Mouse (Mus musculus): ENCODE data around the gene Smn1. TPM values are rescaled to one million over a fixed set of nuclear protein-coding genes. Genes with fewer than 3 reads are reported as not detected.
"Not testable (repeated sequence)": the region's sequence is repeated elsewhere in the genome, so short reads cannot be mapped to it uniquely, and the experiment has no call there.

Smn1 gene
- polyA plus RNA-seq, 1 experiment from 2014 or later = 39.3 TPM

DNA sequence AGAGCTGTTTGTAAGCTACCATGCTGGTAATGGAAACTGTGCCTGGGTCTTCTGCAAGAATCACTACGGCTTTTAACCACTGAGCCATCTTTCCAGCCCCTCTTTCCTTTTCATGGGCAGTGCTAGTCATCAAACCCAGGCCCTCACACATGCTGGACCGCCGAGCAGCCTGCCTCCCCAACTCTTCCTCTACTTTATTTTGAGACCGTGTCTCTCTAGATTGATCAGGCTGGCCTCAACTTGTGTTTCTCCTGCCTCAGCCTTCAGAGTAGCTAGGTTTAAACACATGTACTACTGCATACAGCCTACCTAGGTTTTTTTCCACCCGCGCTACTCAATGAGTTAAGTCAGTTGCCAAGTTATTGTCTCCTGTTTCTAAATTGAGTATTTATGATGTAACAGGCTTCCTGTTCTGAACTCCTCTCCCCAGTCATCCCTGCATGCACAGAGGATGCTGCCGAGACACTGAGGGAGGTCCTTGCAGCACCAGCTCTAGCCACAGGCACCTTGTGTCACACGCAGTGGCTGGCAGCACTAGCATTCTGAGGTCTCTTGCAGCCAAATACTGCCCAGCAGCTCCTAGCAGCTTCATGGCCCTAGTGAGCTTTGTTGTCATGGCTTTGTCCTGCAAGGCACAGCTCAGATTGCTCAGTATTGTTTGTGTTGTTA is 17.1 kb downstream of the Smn1 start:
- Histone ChIP-seq H3K4me1 (ENCODE audit: control insufficient read depth, insufficient read depth, low read length) (no peaks in the 10 kb centered on the region), H3K9ac (ENCODE audit: low read length) (no peak overlapping the region), H3K27ac (ENCODE audit: low read length) (no peak overlapping the region), H3K4me2 (ENCODE audit: low read depth, low read length) (no peak overlapping the region), H3K4me3 (replicated peaks; ENCODE audit: low read length) (no peak overlapping the region), H3K27me3 (ENCODE audit: control insufficient read depth, insufficient read depth, low read length) (no peaks in the 10 kb centered on the region), H3K36me3 (ENCODE audit: control insufficient read depth, insufficient read depth, low read length) (no peaks in the 10 kb centered on the region), H3K9me3 (replicated peaks; ENCODE audit: control insufficient read depth, low read length) (no peaks in the 10 kb centered on the region)
- no peak for ATAC-seq (ENCODE audit: insufficient read depth, low FRiP score)
- WGBS = 77% methylated on average over 8 of the region's 8 CpGs

DNA sequence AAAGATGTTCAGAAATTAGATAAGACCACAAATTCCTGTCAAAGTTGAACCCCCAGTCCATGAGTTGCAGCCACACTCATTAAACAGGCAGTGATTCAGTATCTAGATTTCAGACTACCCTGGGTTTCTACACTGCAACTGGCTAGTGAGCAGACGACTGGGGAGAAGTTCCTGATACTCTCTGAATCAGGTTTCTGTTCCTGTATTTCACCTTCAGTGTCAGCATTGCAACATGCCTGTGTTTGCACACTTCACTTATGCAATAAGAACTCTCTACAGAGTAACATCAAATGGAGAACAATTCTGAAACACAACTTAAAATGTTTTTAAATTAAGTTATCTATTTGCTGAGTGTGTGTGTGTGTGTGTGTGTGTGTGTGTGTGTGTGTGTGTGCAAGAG is 28.0 kb downstream of the Smn1 start:
- Histone ChIP-seq H3K36me3 (ENCODE audit: control insufficient read depth, insufficient read depth, low read length) (no peaks in the 10 kb centered on the region), H3K9me3 (replicated peaks; ENCODE audit: control insufficient read depth, low read length) (no peaks in the 10 kb centered on the region), H3K27me3 (ENCODE audit: control insufficient read depth, insufficient read depth, low read length) (no peaks in the 10 kb centered on the region), H3K4me2 (ENCODE audit: low read depth, low read length) (no peak overlapping the region), H3K4me1 (ENCODE audit: control insufficient read depth, insufficient read depth, low read length) (no peaks in the 10 kb centered on the region), H3K4me3 (replicated peaks; ENCODE audit: low read length) (no peak overlapping the region), H3K27ac (ENCODE audit: low read length) (no peak overlapping the region), H3K9ac (ENCODE audit: low read length) (no peak overlapping the region)
- WGBS = 58% methylated on average over 1 of the region's 1 CpGs
- ATAC-seq (ENCODE audit: insufficient read depth, low FRiP score) = no peak

DNA sequence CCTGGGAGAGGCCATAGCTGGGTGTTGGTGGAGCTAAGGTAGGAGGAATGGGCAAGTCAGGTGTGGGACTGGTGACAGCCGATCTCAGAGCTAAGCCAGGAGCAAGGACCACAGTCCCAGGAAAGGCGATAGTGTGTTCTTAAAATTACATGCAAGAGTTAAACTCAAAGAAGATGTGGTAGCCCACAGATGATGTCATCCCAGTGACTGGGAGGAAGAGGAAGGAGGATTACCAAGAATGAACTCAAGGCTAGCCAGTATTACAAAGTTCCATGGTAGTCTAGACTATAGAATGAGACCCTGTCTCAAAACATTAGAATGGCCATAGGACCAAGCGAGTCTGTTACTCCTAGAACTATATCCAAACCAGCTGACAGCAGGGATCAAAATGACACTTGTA is 32.0 kb downstream of the Smn1 start:
- Histone ChIP-seq H3K4me2 (ENCODE audit: low read depth, low read length) (no peak overlapping the region), H3K36me3 (ENCODE audit: control insufficient read depth, insufficient read depth, low read length) (no peaks in the 10 kb centered on the region), H3K9ac (ENCODE audit: low read length) (no peak overlapping the region), H3K27me3 (ENCODE audit: control insufficient read depth, insufficient read depth, low read length) (no peaks in the 10 kb centered on the region), H3K27ac (ENCODE audit: low read length) (no peak overlapping the region), H3K4me1 (ENCODE audit: control insufficient read depth, insufficient read depth, low read length) (no peaks in the 10 kb centered on the region), H3K9me3 (replicated peaks; ENCODE audit: control insufficient read depth, low read length) (no peaks in the 10 kb centered on the region), H3K4me3 (replicated peaks; ENCODE audit: low read length) (no peak overlapping the region)
- ATAC-seq (ENCODE audit: insufficient read depth, low FRiP score) = no peak
- WGBS = 88% methylated on average over 3 of the region's 3 CpGs

DNA sequence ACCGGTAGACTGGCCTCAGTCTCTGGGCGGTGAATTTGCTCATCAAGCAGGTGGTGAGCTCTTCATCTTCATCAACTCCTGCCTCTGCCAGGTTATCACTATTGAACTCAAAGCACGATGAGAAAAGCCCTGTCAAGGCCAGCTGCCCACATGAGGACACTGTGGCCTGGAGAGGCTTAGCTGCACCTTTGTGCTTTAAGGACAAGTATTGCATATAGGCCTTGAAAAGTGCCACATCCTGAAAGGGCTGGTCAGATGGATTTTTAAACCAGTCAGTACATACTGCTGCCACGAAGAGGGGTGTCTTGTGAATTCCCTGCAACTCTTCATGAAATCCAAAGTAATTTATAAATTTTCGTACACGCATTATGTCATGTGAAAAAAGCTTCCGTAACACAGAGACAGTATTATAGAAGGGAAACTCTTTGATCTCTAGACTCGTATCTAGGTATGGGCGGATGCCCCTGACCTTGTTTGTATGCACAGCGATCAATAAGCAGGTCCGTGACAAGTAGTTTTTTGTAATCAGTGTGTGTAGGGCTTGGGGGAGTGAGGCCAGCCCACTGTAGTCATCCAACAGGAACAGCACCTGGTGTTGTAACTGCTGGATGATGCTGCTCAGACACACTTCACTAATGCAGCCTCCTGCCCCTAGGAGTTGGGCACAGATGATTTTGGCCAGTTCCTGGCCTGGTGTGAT is 36.7 kb downstream of the Smn1 start:
- not testable (repeated sequence) for H3K9me3 ChIP-seq (replicated peaks; ENCODE audit: control insufficient read depth, low read length); H3K27me3 ChIP-seq (ENCODE audit: control insufficient read depth, insufficient read depth, low read length); H3K4me3 ChIP-seq (replicated peaks; ENCODE audit: low read length); ATAC-seq (ENCODE audit: insufficient read depth, low FRiP score); H3K27ac ChIP-seq (ENCODE audit: low read length); H3K4me2 ChIP-seq (ENCODE audit: low read depth, low read length); H3K9ac ChIP-seq (ENCODE audit: low read length); H3K36me3 ChIP-seq (ENCODE audit: control insufficient read depth, insufficient read depth, low read length); H3K4me1 ChIP-seq (ENCODE audit: control insufficient read depth, insufficient read depth, low read length)
- WGBS = 75% methylated on average over 11 of the region's 11 CpGs

DNA sequence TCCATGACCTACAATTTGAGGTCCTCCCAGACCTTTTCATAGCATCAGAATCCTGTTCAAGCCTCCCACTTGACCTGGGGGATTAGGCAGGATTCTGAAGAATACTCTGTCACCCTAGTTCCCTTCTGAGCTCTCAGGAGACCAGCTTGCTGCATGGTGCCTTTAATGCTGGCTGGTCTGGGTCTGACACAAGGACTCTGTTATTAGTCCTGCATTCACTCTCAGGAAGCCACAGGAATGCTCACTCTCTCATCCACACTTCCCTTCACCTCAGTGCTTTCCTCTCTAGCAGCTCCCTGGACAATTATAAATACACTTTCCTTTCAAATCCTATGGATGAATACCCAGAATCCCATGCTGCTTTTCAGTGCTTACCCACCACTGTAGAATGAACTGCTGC is 37.8 kb downstream of the Smn1 start:
- not testable (repeated sequence) for H3K4me1 ChIP-seq (ENCODE audit: control insufficient read depth, insufficient read depth, low read length); H3K27me3 ChIP-seq (ENCODE audit: control insufficient read depth, insufficient read depth, low read length); H3K27ac ChIP-seq (ENCODE audit: low read length); H3K9me3 ChIP-seq (replicated peaks; ENCODE audit: control insufficient read depth, low read length); H3K36me3 ChIP-seq (ENCODE audit: control insufficient read depth, insufficient read depth, low read length); H3K9ac ChIP-seq (ENCODE audit: low read length); H3K4me2 ChIP-seq (ENCODE audit: low read depth, low read length); ATAC-seq (ENCODE audit: insufficient read depth, low FRiP score); H3K4me3 ChIP-seq (replicated peaks; ENCODE audit: low read length)

DNA sequence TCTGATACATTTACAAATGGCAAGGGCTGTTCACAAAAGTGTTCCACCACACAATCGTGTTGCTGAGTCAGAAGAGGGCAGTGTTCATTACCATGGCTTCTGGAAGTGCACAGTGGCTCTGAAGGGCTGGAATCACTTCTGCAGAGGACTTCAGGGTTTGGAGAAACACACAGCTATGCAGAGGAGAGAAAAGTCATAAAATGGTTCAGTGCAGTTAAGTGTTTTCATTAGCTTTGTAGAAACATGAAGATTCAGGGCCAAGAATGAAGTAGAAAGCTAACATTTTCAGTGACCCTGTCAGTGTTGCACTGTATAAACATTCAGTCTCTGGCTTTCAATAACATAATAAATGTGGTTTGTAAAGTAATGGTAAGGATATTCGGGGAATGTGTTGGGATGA is 41.7 kb downstream of the Smn1 start:
- not testable (repeated sequence) for H3K27me3 ChIP-seq (ENCODE audit: control insufficient read depth, insufficient read depth, low read length); H3K9me3 ChIP-seq (replicated peaks; ENCODE audit: control insufficient read depth, low read length); H3K9ac ChIP-seq (ENCODE audit: low read length); H3K4me1 ChIP-seq (ENCODE audit: control insufficient read depth, insufficient read depth, low read length); ATAC-seq (ENCODE audit: insufficient read depth, low FRiP score); H3K4me3 ChIP-seq (replicated peaks; ENCODE audit: low read length); H3K36me3 ChIP-seq (ENCODE audit: control insufficient read depth, insufficient read depth, low read length); H3K4me2 ChIP-seq (ENCODE audit: low read depth, low read length); H3K27ac ChIP-seq (ENCODE audit: low read length)
- WGBS = 62% methylated on average over 2 of the region's 2 CpGs

DNA sequence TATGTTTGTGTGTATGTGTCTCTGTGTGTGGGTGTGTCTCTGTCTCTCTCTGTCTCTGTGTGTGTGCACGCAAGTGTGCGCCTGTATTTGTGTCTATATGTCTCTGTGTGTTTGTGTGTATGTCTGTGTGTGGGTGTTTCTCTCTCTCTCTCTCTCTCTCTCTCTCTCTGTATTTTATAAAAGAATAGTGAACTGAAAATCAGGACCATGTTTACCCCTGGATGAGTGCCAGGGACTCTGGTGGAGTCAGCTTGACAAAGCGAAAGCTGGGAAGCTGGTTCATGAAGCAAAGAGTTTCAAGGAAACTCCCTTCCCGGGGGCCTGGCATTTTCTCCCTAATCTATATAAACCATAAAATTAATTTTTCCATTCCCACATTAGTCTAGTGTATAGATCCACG is 49.7 kb downstream of the Smn1 start:
- ATAC-seq (ENCODE audit: insufficient read depth, low FRiP score); H3K4me2 ChIP-seq (ENCODE audit: low read depth, low read length): not testable (repeated sequence)

DNA sequence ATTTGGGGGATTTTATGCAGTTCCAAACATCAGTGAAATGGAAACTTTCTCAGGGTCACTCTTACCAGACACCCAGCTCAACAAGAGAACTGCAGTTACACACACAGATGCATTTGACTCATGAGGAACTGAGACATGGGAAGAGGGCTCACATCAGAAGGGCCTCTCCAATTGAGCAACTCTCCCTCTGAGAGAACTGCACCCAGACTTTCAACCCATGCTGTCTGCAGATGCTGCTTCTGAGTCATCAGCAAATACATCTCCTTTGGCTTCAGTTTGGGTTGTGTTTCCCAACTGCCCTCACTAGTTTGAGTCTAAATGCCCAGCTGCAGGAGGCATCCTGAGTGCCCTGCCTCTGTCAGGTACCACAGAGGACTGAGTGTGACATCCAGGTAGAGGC is 58.5 kb downstream of the Smn1 start:
- not testable (repeated sequence) for H3K4me3 ChIP-seq (replicated peaks; ENCODE audit: low read length); H3K36me3 ChIP-seq (ENCODE audit: control insufficient read depth, insufficient read depth, low read length); ATAC-seq (ENCODE audit: insufficient read depth, low FRiP score); H3K27me3 ChIP-seq (ENCODE audit: control insufficient read depth, insufficient read depth, low read length); H3K9me3 ChIP-seq (replicated peaks; ENCODE audit: control insufficient read depth, low read length); H3K4me2 ChIP-seq (ENCODE audit: low read depth, low read length); H3K9ac ChIP-seq (ENCODE audit: low read length); H3K27ac ChIP-seq (ENCODE audit: low read length); H3K4me1 ChIP-seq (ENCODE audit: control insufficient read depth, insufficient read depth, low read length)

More for the DNA sequence above, 49.7 kb downstream of the Smn1 start:
- not testable (repeated sequence) for H3K9ac ChIP-seq (ENCODE audit: low read length); H3K4me3 ChIP-seq (replicated peaks; ENCODE audit: low read length); H3K36me3 ChIP-seq (ENCODE audit: control insufficient read depth, insufficient read depth, low read length); H3K27me3 ChIP-seq (ENCODE audit: control insufficient read depth, insufficient read depth, low read length); H3K4me1 ChIP-seq (ENCODE audit: control insufficient read depth, insufficient read depth, low read length); H3K9me3 ChIP-seq (replicated peaks; ENCODE audit: control insufficient read depth, low read length); H3K27ac ChIP-seq (ENCODE audit: low read length)
- WGBS = 77% methylated on average over 3 of the region's 5 CpGs

All from stomach, embryonic 16.5 days (tissue).